8 mouse cellular contexts compared by ENCODE assay signal in the genomic region with DNA sequence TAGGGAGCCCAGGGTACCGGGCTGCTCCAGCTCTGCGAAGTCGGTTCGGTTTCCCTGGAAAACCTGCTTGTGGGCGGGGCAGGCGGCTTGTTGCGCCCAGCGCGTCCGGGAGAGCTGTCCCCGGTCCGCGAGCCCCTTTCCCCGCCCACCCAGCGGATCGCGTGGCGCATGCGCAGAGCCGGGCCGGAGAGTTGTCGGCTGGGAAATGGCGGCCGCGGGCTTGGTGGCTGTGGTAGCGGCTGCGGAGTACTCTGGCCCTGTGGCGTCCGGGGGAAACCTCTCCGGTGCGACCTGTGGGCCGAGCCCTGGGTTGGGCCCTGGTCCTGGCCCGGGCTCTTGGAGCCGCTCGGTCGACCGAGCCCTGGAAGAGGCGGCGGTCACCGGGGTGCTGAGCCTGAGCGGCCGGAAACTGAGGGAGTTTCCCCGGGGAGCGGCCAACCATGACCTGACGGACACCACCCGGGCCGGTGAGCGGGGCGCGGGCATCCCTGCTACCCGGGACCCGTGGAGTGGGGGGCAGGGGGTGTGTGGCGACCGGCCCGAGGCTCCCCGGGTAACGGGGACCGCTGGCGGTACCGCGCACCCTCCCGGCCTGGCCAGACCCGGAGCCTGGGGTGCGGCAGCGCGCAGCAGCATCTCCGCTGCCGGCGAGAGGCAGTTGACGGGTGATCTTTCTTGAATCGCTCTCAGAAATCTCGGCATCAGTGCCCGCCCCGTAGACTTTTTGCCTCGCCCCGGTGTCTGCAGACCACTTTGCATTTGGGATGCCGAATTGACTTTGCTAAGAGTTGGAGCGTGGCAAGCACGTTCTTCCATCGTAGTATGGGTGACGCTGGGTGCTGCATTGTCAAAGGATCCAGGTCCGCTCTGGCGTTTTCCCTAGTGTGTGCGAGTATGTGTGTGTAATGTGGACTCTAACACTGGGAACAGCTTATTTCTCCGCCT. TPM values are rescaled to one million over a fixed set of nuclear protein-coding genes. Genes with fewer than 3 reads are reported as not detected.
DNase-seq lines count a peak whose midpoint lies in the region; ATAC-seq and TF ChIP-seq lines count a peak whose summit lies in the region.

A gene (plus strand): TSS at position 164 of the 945 bp plus-strand sequence.

- dilution Hi-C loops in CH12.LX (cut with MboI; ENCODE audit: extremely low pct_ligation_motif_present, extremely low pct_unique_long_range_greater_than_20kb, low sequenced_read_pairs), result no loop called here

- TF ChIP-seq RAD21 in CH12.LX (IDR thresholded peaks at IDR 0.05; ENCODE audit: low read depth, low read length), result no peak

- peak within 1 kb of the TSS; percentile 56 for H3K4me2 ChIP-seq in CH12.LX (ENCODE audit: insufficient read depth, low read depth, poor library complexity, severe bottlenecking)
- peak within 1 kb of the TSS; percentile 62 for H3K4me2 ChIP-seq in forebrain, embryonic 12.5 days
- H3K4me2 ChIP-seq in heart, postnatal 0 days (ENCODE audit: low read depth, low read length), result peak within 1 kb of the TSS; percentile 76
- peak within 1 kb of the TSS; percentile 69 for H3K4me2 ChIP-seq in liver, embryonic 16.5 days (ENCODE audit: low read depth, low read length)
- peak within 1 kb of the TSS; percentile 61 for H3K4me2 ChIP-seq in neural tube, embryonic 13.5 days

- in situ Hi-C loops in CH12.LX (cut with MboI; ENCODE audit: low pct_ligation_motif_present, low pct_unique_long_range_greater_than_20kb, low sequenced_read_pairs), result no loop called here

- H3K9me3 ChIP-seq in CH12.LX (replicated peaks; ENCODE audit: low read length), result no peaks in the 10 kb centered on the region
- no peaks in the 10 kb centered on the region for H3K9me3 ChIP-seq in forebrain, embryonic 12.5 days
- H3K9me3 ChIP-seq in heart, postnatal 0 days (replicated peaks; ENCODE audit: control insufficient read depth, low read length), result no peaks in the 10 kb centered on the region
- no peaks in the 10 kb centered on the region for H3K9me3 ChIP-seq in liver, embryonic 16.5 days (replicated peaks; ENCODE audit: control insufficient read depth, low read length)
- H3K9me3 ChIP-seq in neural tube, embryonic 13.5 days, result no peaks in the 10 kb centered on the region

- peak; percentile 92 for ATAC-seq in forebrain, embryonic 12.5 days (ENCODE audit: low FRiP score)
- peak; percentile 94 for ATAC-seq in heart, postnatal 0 days (ENCODE audit: insufficient read depth, low read depth)
- ATAC-seq in liver, embryonic 16.5 days (ENCODE audit: low read depth), result peak; percentile 91
- peak; percentile 94 for ATAC-seq in neural tube, embryonic 13.5 days (ENCODE audit: low read depth)

- DNase-seq in CH12.LX (ENCODE audit: extremely low read depth), result peak; percentile 89
- DNase-seq in c-Kit-positive CD71-positive TER-119-negative erythroid progenitor cells, embryonic 14.5 days (ENCODE audit: low read depth), result peak; percentile 85
- DNase-seq in heart, postnatal 0 days (ENCODE audit: low spot score), result peak; percentile 91
- peak; percentile 98 for DNase-seq in kidney, postnatal 4 days

- WGBS in forebrain, embryonic 12.5 days, result under 1% methylated on average over 72 of the region's 85 CpGs
- under 1% methylated on average over 81 of the region's 85 CpGs for WGBS in heart, postnatal 0 days
- WGBS in liver, embryonic 16.5 days (ENCODE audit: insufficient replicate concordance), result under 1% methylated on average over 80 of the region's 85 CpGs
- under 1% methylated on average over 80 of the region's 85 CpGs for WGBS in neural tube, embryonic 13.5 days

- H3K9ac ChIP-seq in CH12.LX (ENCODE audit: insufficient read depth, low read depth), result peak within 1 kb of the TSS; percentile 77
- H3K9ac ChIP-seq in forebrain, embryonic 12.5 days, result peak within 1 kb of the TSS; percentile 90
- peak within 1 kb of the TSS; percentile 83 for H3K9ac ChIP-seq in heart, postnatal 0 days (replicated peaks; ENCODE audit: low read depth, low read length)
- peak within 1 kb of the TSS; percentile 97 for H3K9ac ChIP-seq in liver, embryonic 16.5 days (ENCODE audit: low read depth, low read length)
- H3K9ac ChIP-seq in neural tube, embryonic 13.5 days, result peak within 1 kb of the TSS; percentile 83

- peaks cover 4 to 40% of the 10 kb centered on the region in 2 experiments; a peak in 3 of 4 replicates for H3K4me1 ChIP-seq in CH12.LX (ENCODE audit: control insufficient read depth in 1 of 2, insufficient read depth in 2 of 2)
- peaks cover 10% of the 10 kb centered on the region for H3K4me1 ChIP-seq in forebrain, embryonic 12.5 days
- H3K4me1 ChIP-seq in heart, postnatal 0 days (ENCODE audit: control insufficient read depth, insufficient read depth), result peaks cover 4% of the 10 kb centered on the region
- H3K4me1 ChIP-seq in liver, embryonic 16.5 days (ENCODE audit: control insufficient read depth, low read depth, low read length), result peaks cover 13% of the 10 kb centered on the region
- H3K4me1 ChIP-seq in neural tube, embryonic 13.5 days (replicated peaks), result peaks cover 13% of the 10 kb centered on the region
- H3K4me1 ChIP-seq in testis, adult 2 months (ENCODE audit: control insufficient read depth, insufficient read depth, low read length), result peaks cover 6% of the 10 kb centered on the region

- peak within 1 kb of the TSS; percentile 73 to 89 (median 85) for H3K4me3 ChIP-seq in CH12.LX (replicated peaks in 1 of 3; ENCODE audit: low read depth in 2 of 3, low read length in 2 of 3, poor library complexity in 1 of 3)
- peak within 1 kb of the TSS; percentile 92 for H3K4me3 ChIP-seq in forebrain, embryonic 12.5 days (replicated peaks)
- peak within 1 kb of the TSS; percentile 87 for H3K4me3 ChIP-seq in heart, postnatal 0 days (ENCODE audit: low read depth, low read length)
- peak within 1 kb of the TSS; percentile 97 for H3K4me3 ChIP-seq in liver, embryonic 16.5 days (ENCODE audit: low read depth, low read length)
- H3K4me3 ChIP-seq in neural tube, embryonic 13.5 days, result peak within 1 kb of the TSS; percentile 71
- peak within 1 kb of the TSS; percentile 99 for H3K4me3 ChIP-seq in testis, adult 2 months (ENCODE audit: control insufficient read depth, low read depth, low read length)

- TF ChIP-seq POLR2A in CH12.LX (IDR thresholded peaks at IDR 0.05; ENCODE audit: low read depth, low read length), result peak; percentile 93
- TF ChIP-seq POLR2A in testis, adult 2 months (IDR thresholded peaks at IDR 0.05; ENCODE audit: control insufficient read depth, low read depth, low read length), result peak; percentile 92

- H3K27me3 ChIP-seq in CH12.LX (replicated peaks), result no peaks in the 10 kb centered on the region
- H3K27me3 ChIP-seq in forebrain, embryonic 12.5 days, result no peaks in the 10 kb centered on the region
- H3K27me3 ChIP-seq in heart, postnatal 0 days (ENCODE audit: control insufficient read depth, insufficient read depth, low read length), result no peaks in the 10 kb centered on the region
- H3K27me3 ChIP-seq in liver, embryonic 16.5 days (ENCODE audit: control insufficient read depth, insufficient read depth, low read depth, low read length), result no peaks in the 10 kb centered on the region
- no peaks in the 10 kb centered on the region for H3K27me3 ChIP-seq in neural tube, embryonic 13.5 days
- H3K27me3 ChIP-seq in testis, adult 2 months (ENCODE audit: control insufficient read depth, insufficient read depth, low read length), result no peaks in the 10 kb centered on the region

- peaks cover 0 to 9% of the 10 kb centered on the region in 2 experiments for H3K36me3 ChIP-seq in CH12.LX (replicated peaks in 1 of 2; ENCODE audit: control insufficient read depth in 1 of 2, insufficient read depth in 1 of 2, low read length in 1 of 2)
- H3K36me3 ChIP-seq in forebrain, embryonic 12.5 days (replicated peaks), result 0 out of 2 replicates have a peak, but pooled peaks cover under 1% of the 10 kb centered on the region
- H3K36me3 ChIP-seq in heart, postnatal 0 days (replicated peaks; ENCODE audit: control insufficient read depth, insufficient read depth, low read length), result no peaks in the 10 kb centered on the region
- no peaks in the 10 kb centered on the region for H3K36me3 ChIP-seq in liver, embryonic 16.5 days (ENCODE audit: control insufficient read depth, insufficient read depth)
- H3K36me3 ChIP-seq in neural tube, embryonic 13.5 days, result no peaks in the 10 kb centered on the region
- H3K36me3 ChIP-seq in testis, adult 2 months (ENCODE audit: control insufficient read depth, insufficient read depth, low read length), result no peaks in the 10 kb centered on the region

- peak within 1 kb of the TSS; percentile 61 for H3K27ac ChIP-seq in CH12.LX (ENCODE audit: insufficient read depth, low read depth)
- peak within 1 kb of the TSS; percentile 77 for H3K27ac ChIP-seq in forebrain, embryonic 12.5 days
- peak within 1 kb of the TSS; percentile 90 for H3K27ac ChIP-seq in heart, postnatal 0 days (ENCODE audit: low read depth)
- peak within 1 kb of the TSS; percentile 88 for H3K27ac ChIP-seq in liver, embryonic 16.5 days (ENCODE audit: low read length)
- H3K27ac ChIP-seq in neural tube, embryonic 13.5 days (replicated peaks), result peak within 1 kb of the TSS; percentile 86
- H3K27ac ChIP-seq in testis, adult 2 months (ENCODE audit: control insufficient read depth, insufficient read depth, low read depth, low read length), result peak within 1 kb of the TSS; percentile 98

- TF ChIP-seq CTCF in CH12.LX (conservative IDR thresholded peaks at IDR 0.05 in 1 of 2, IDR thresholded peaks at IDR 0.05 in 1 of 2; ENCODE audit: low read depth in 2 of 2, low read length in 2 of 2), result no peak
- TF ChIP-seq CTCF in heart, postnatal 0 days (IDR thresholded peaks at IDR 0.05; ENCODE audit: low read depth), result no peak
- no peak for TF ChIP-seq CTCF in testis, adult 2 months (IDR thresholded peaks at IDR 0.05; ENCODE audit: control insufficient read depth, insufficient read depth, insufficient replicate concordance, low read depth, low read length)

- peaks cover 18% of the 10 kb centered on the region for H3K79me2 ChIP-seq in CH12.LX (replicated peaks; ENCODE audit: control insufficient read depth, extremely low read depth, insufficient read depth, poor library complexity, severe bottlenecking)

- TF ChIP-seq EP300 in CH12.LX (IDR thresholded peaks at IDR 0.05; ENCODE audit: low read length), result no peak
- no peak; the same call in 1 of the 2 replicates for TF ChIP-seq EP300 in heart, postnatal 0 days (IDR thresholded peaks at IDR 0.05; ENCODE audit: low read depth)

TF ChIP-seq in CH12.LX, 34 proteins besides CTCF, POLR2A, EP300 and RAD21 (continues in another document):
- TF ChIP-seq JUN (IDR thresholded peaks at IDR 0.05; ENCODE audit: insufficient read depth, low read depth, low read length) (no peak), MAFK (IDR thresholded peaks at IDR 0.05; ENCODE audit: insufficient replicate concordance, low read length) (no peak)

RNA-seq across cellular contexts. Expression of the gene that starts here (rescaled TPM):
- total RNA-seq in CH12.LX (2012; rRNA removed) (11.4 and 11.9 TPM in 2 replicates), CH12.LX (2014; rRNA removed) (15.6 and 16.1 TPM in 2 replicates)
- polyA plus RNA-seq in CH12.LX (2012; ENCODE audit: insufficient read length, low read depth), result 16.6 and 20.7 TPM in 2 replicates
- 46.5 and 49.4 TPM in 2 replicates for polyA plus RNA-seq in forebrain, embryonic 12.5 days (2016; fragmentation: Nextera tagmentation; extraction: Ambion mirVana)
- total RNA-seq in heart, postnatal 0 days (2014; rRNA removed; ENCODE audit: low replicate concordance), result 22.8 and 48.9 TPM in 2 replicates
- polyA plus RNA-seq in heart, postnatal 0 days (2015; fragmentation: Nextera tagmentation; extraction: Ambion mirVana), result 11.2 and 14.0 TPM in 2 replicates
- 4.5 and 5.1 TPM in 2 replicates for polyA plus RNA-seq in liver, embryonic 16.5 days (2015; fragmentation: Nextera tagmentation; extraction: Ambion mirVana)
- 39.2 and 49.2 TPM in 2 replicates for polyA plus RNA-seq in neural tube, embryonic 13.5 days (2015; fragmentation: Nextera tagmentation; extraction: Ambion mirVana)
- polyA plus RNA-seq in testis, adult 2 months (2012; rRNA removed), result 14.2 and 15.4 TPM in 2 replicates

Comparison
In these comparisons a context has a peak if more than half of its experiments do, and no peak if none do; other contexts are left out.
1. Peak in every context shown above with its lines: DNase-seq, ATAC-seq, H3K4me3 ChIP-seq and H3K27ac ChIP-seq.